Mouse (Mus musculus) limb, embryonic 15.5 days (tissue): ENCODE measurements around the gene Nkd1. TPM values are rescaled to one million over a fixed set of nuclear protein-coding genes. Genes with fewer than 3 reads are reported as not detected.

Experiments
- ATAC-seq: fragments of 200-750 bp; cut with Nextera tagmentation; 2 replicates; pipeline ENCODE4 v1.8.0; 2017; ENCODE audit warnings: low read depth, moderate TSS enrichment; ENCODE audit not compliant: insufficient number of reproducible peaks, low FRiP score, low TSS enrichment
- H3K27ac ChIP-seq: fragments of 300-500 bp; sonication (generic); 2 replicates; pipeline ENCODE4 v1.5.1; 2015; ENCODE audit warnings: moderate library complexity, mild to moderate bottlenecking, inconsistent platforms
- H3K27me3 ChIP-seq: fragments of 300-500 bp; sonication (generic); 2 replicates; pipeline ENCODE4 v1.6.1; 2015; ENCODE audit warnings: inconsistent platforms
- H3K36me3 ChIP-seq: fragments of 300-500 bp; sonication (generic); 2 replicates; pipeline ENCODE4 v1.6.1; 2015; ENCODE audit warnings: inconsistent platforms
- H3K4me1 ChIP-seq: fragments of 300-500 bp; sonication (generic); 2 replicates; pipeline ENCODE4 v1.6.1; 2015; ENCODE audit warnings: inconsistent platforms
- H3K4me2 ChIP-seq: fragments of 300-500 bp; sonication (generic); 2 replicates; pipeline ENCODE4 v1.6.1; 2015; ENCODE audit warnings: mild to moderate bottlenecking, inconsistent platforms
- H3K4me3 ChIP-seq: fragments of 300-500 bp; sonication (generic); 2 replicates; pipeline ENCODE4 v1.5.1; 2015; ENCODE audit warnings: mild to moderate bottlenecking, inconsistent platforms
- H3K9ac ChIP-seq: fragments of 300-500 bp; sonication (generic); 2 replicates; pipeline ENCODE4 v1.6.1; 2015; ENCODE audit warnings: inconsistent platforms
- H3K9me3 ChIP-seq: fragments of 300-500 bp; sonication (generic); 2 replicates; pipeline ENCODE4 v1.6.1; 2016; ENCODE audit warnings: inconsistent platforms
- WGBS: fragments of 180-500 bp; shearing (Covaris S2); methylation state at CpG from one replicate; pipeline ENCODE4 v1.1.7; 2015; 5-methylcytosine and 5-hydroxymethylcytosine counted together
- polyA plus RNA-seq: library from polyadenylated mRNA; unstranded; fragments of >200 nt; fragmentation: Nextera tagmentation; extraction: Ambion mirVana; gene quantifications from 2 replicates; pipeline ENCODE4 v1.2.1, GENCODE M21; 2015

Nkd1 gene
- polyA plus RNA-seq, 1 experiment from 2014 or later: 63.5 TPM

- no peaks in the 10 kb centered on the region for H3K36me3 ChIP-seq
- no peak overlapping the region for H3K4me2 ChIP-seq
- H3K4me3 ChIP-seq: no peak overlapping the region
- peak overlapping the region; percentile 76 for H3K27ac ChIP-seq
- H3K9ac ChIP-seq: no peak overlapping the region
- peaks cover 83% of the 10 kb centered on the region for H3K4me1 ChIP-seq
- no peaks in the 10 kb centered on the region for H3K9me3 ChIP-seq
- ATAC-seq: no peak
- WGBS: 65% methylated on average over 3 of the region's 3 CpGs
- no peaks in the 10 kb centered on the region for H3K27me3 ChIP-seq
Measured at GRCm38 (mm10) chr8:88568211-88568610, 47.1 kb downstream of the Nkd1 start.

GRCm38 (mm10) chr8:88569366-88569765 lies 48.2 kb downstream of the Nkd1 start:
- Histone ChIP-seq H3K4me1 (peaks cover 76% of the 10 kb centered on the region), H3K9me3 (no peaks in the 10 kb centered on the region), H3K9ac (no peak overlapping the region), H3K27ac (peak overlapping the region; percentile 72), H3K36me3 (peaks cover under 1% of the 10 kb centered on the region; the same call in 1 of the 2 replicates), H3K27me3 (no peaks in the 10 kb centered on the region), H3K4me2 (no peak overlapping the region), H3K4me3 (no peak overlapping the region)
- 56% methylated on average over 7 of the region's 7 CpGs for WGBS
- no peak for ATAC-seq

GRCm38 (mm10) chr8:88570293-88570998 lies 49.3 kb downstream of the Nkd1 start:
- peak; percentile 37; the same call in 1 of the 2 replicates for ATAC-seq
- no peak overlapping the region for H3K4me3 ChIP-seq
- peaks cover 8% of the 10 kb centered on the region; the same call in 1 of the 2 replicates for H3K36me3 ChIP-seq
- H3K27ac ChIP-seq: peak overlapping the region; percentile 72
- 15% methylated on average over 10 of the region's 10 CpGs for WGBS
- H3K4me2 ChIP-seq: peak overlapping the region; percentile 17
- no peaks in the 10 kb centered on the region for H3K27me3 ChIP-seq
- no peaks in the 10 kb centered on the region for H3K9me3 ChIP-seq
- peaks cover 79% of the 10 kb centered on the region for H3K4me1 ChIP-seq
- H3K9ac ChIP-seq: no peak overlapping the region

- Histone ChIP-seq H3K9me3 (no peaks in the 10 kb centered on the region), H3K9ac (no peak overlapping the region), H3K4me1 (peaks cover 83% of the 10 kb centered on the region), H3K4me2 (no peak overlapping the region), H3K36me3 (peaks cover 8% of the 10 kb centered on the region; the same call in 1 of the 2 replicates), H3K4me3 (no peak overlapping the region), H3K27me3 (no peaks in the 10 kb centered on the region), H3K27ac (peak overlapping the region; percentile 72; the same call in 1 of the 2 replicates)
- 0 out of 2 replicates have a peak, but pooled peaks have one; percentile 17 for ATAC-seq
- WGBS: 57% methylated on average over 14 of the region's 14 CpGs
Measured at GRCm38 (mm10) chr8:88571434-88572184, 50.5 kb downstream of the Nkd1 start.

GRCm38 (mm10) chr8:88572185-88572909 lies 51.2 kb downstream of the Nkd1 start:
- no peak overlapping the region for H3K27ac ChIP-seq
- no peaks in the 10 kb centered on the region for H3K27me3 ChIP-seq
- no peak overlapping the region for H3K9ac ChIP-seq
- H3K4me2 ChIP-seq: no peak overlapping the region
- peaks cover 79% of the 10 kb centered on the region for H3K4me1 ChIP-seq
- peaks cover 8% of the 10 kb centered on the region; the same call in 1 of the 2 replicates for H3K36me3 ChIP-seq
- H3K4me3 ChIP-seq: no peak overlapping the region
- ATAC-seq: no peak
- H3K9me3 ChIP-seq: no peaks in the 10 kb centered on the region
- 88% methylated on average over 12 of the region's 12 CpGs for WGBS

- Histone ChIP-seq H3K36me3 (peaks cover 8% of the 10 kb centered on the region; the same call in 1 of the 2 replicates), H3K9ac (no peak overlapping the region), H3K27ac (no peak overlapping the region), H3K4me1 (peaks cover 79% of the 10 kb centered on the region), H3K9me3 (no peaks in the 10 kb centered on the region), H3K4me3 (no peak overlapping the region), H3K27me3 (no peaks in the 10 kb centered on the region), H3K4me2 (no peak overlapping the region)
- no peak for ATAC-seq
- 78% methylated on average over 14 of the region's 14 CpGs for WGBS
Measured at GRCm38 (mm10) chr8:88572941-88573645, 51.9 kb downstream of the Nkd1 start.

- no peak overlapping the region for H3K4me3 ChIP-seq
- H3K9me3 ChIP-seq: no peaks in the 10 kb centered on the region
- H3K36me3 ChIP-seq: peaks cover 8% of the 10 kb centered on the region; the same call in 1 of the 2 replicates
- no peak overlapping the region for H3K9ac ChIP-seq
- peaks cover 78% of the 10 kb centered on the region for H3K4me1 ChIP-seq
- 77% methylated on average over 5 of the region's 5 CpGs for WGBS
- no peak for ATAC-seq
- H3K27ac ChIP-seq: 0 out of 2 replicates have a peak overlapping the region, but pooled peaks have one; percentile 55
- no peaks in the 10 kb centered on the region for H3K27me3 ChIP-seq
- H3K4me2 ChIP-seq: no peak overlapping the region
Measured at GRCm38 (mm10) chr8:88574975-88575374, 53.8 kb downstream of the Nkd1 start.

GRCm38 (mm10) chr8:88576351-88577142 lies 55.4 kb downstream of the Nkd1 start:
- Histone ChIP-seq H3K9ac (no peak overlapping the region), H3K27ac (peak overlapping the region; percentile 55), H3K4me1 (peaks cover 65% of the 10 kb centered on the region), H3K4me3 (no peak overlapping the region), H3K9me3 (no peaks in the 10 kb centered on the region), H3K36me3 (peaks cover 12% of the 10 kb centered on the region), H3K27me3 (no peaks in the 10 kb centered on the region), H3K4me2 (no peak overlapping the region)
- ATAC-seq: 0 out of 2 replicates have a peak, but pooled peaks have one; percentile 8
- 48% methylated on average over 10 of the region's 10 CpGs for WGBS

GRCm38 (mm10) chr8:88577666-88578065 lies 56.5 kb downstream of the Nkd1 start:
- no peak overlapping the region for H3K27ac ChIP-seq
- H3K27me3 ChIP-seq: no peaks in the 10 kb centered on the region
- peaks cover 15% of the 10 kb centered on the region for H3K36me3 ChIP-seq
- no peak overlapping the region for H3K9ac ChIP-seq
- ATAC-seq: no peak
- 55% methylated on average over 5 of the region's 5 CpGs for WGBS
- H3K4me3 ChIP-seq: no peak overlapping the region
- peaks cover 54% of the 10 kb centered on the region for H3K4me1 ChIP-seq
- no peak overlapping the region for H3K4me2 ChIP-seq
- no peaks in the 10 kb centered on the region for H3K9me3 ChIP-seq

GRCm38 (mm10) chr8:88578413-88579175 lies 57.4 kb downstream of the Nkd1 start:
- H3K9ac ChIP-seq: no peak overlapping the region
- ATAC-seq: no peak
- no peaks in the 10 kb centered on the region for H3K9me3 ChIP-seq
- H3K27ac ChIP-seq: no peak overlapping the region
- H3K4me2 ChIP-seq: no peak overlapping the region
- no peak overlapping the region for H3K4me3 ChIP-seq
- WGBS: 73% methylated on average over 14 of the region's 14 CpGs
- peaks cover 54% of the 10 kb centered on the region for H3K4me1 ChIP-seq
- peaks cover 22% of the 10 kb centered on the region for H3K36me3 ChIP-seq
- H3K27me3 ChIP-seq: no peaks in the 10 kb centered on the region
